Comparison of ENCODE assay signal across 15 mouse cellular contexts in genomic region chr13:18580718-18581550, GRCm38 (mm10).
DNase-seq lines count a peak whose midpoint lies in the region; ATAC-seq lines count a peak whose summit lies in the region.
"Had no signal": no experiment of that assay in that cellular context is flagged by ENCODE, and none has a peak within 500 bp of the region (broad histone marks: within the 10 kb centered on the region; RNA-seq: fewer than 3 reads in every experiment).

No protein-coding gene starts in this region.

- peaks cover 19% of the 10 kb centered on the region for H3K4me1 ChIP-seq in midbrain, embryonic 10.5 days
- H3K4me1 ChIP-seq: heart, embryonic 10.5 days; limb, embryonic 10.5 days had no signal

- peak; percentile 19 to 39 for DNase-seq in cerebellum, postnatal 10 days
- DNase-seq in cerebellum, postnatal 36 days = no peak
- peak; percentile 4 to 9 for DNase-seq in layer of hippocampus, postnatal 10 days (ENCODE audit: low spot score in 2 of 2)
- no peak for DNase-seq in layer of hippocampus, adult 9-10 months (ENCODE audit: low spot score)
- DNase-seq in midbrain, embryonic 10.5 days (ENCODE audit: low spot score) = peak; percentile 13
- DNase-seq in retina, postnatal 1 day = peak; percentile 22
- no peak for DNase-seq in thymus, adult 18-20 months
- DNase-seq: cerebellum, adult 9-11 months; layer of hippocampus, adult 9-11 months; lung, postnatal 4 days had no signal

- peaks cover 8% of the 10 kb centered on the region for H3K27me3 ChIP-seq in midbrain, embryonic 10.5 days (ENCODE audit: low read depth, poor library complexity, severe bottlenecking)

- no peak overlapping the region for H3K4me3 ChIP-seq in midbrain, embryonic 10.5 days
- H3K4me3 ChIP-seq: heart, embryonic 10.5 days; limb, embryonic 10.5 days had no signal

- WGBS in midbrain, embryonic 10.5 days = 52% methylated on average over 19 of the region's 19 CpGs

- peak overlapping the region; percentile 10 for H3K27ac ChIP-seq in midbrain, embryonic 10.5 days (replicated peaks)
- H3K27ac ChIP-seq: heart, embryonic 10.5 days; kidney, postnatal 0 days; limb, embryonic 10.5 days; liver, embryonic 14.5 days had no signal

- no peaks in the 10 kb centered on the region for H3K36me3 ChIP-seq in midbrain, embryonic 10.5 days
- H3K36me3 ChIP-seq: heart, embryonic 10.5 days; limb, embryonic 10.5 days had no signal

- ATAC-seq in megakaryocyte progenitor cell, adult 5-6 weeks (replicated peaks; ENCODE audit: poor library complexity) = no peak

- no peaks in the 10 kb centered on the region for H3K9me3 ChIP-seq in midbrain, embryonic 10.5 days (replicated peaks)
- H3K9me3 ChIP-seq: heart, embryonic 10.5 days; limb, embryonic 10.5 days had no signal

Comparison
In these comparisons a context has a peak if more than half of its experiments do, and no peak if none do; other contexts are left out.
1. DNase-seq: peak in cerebellum, postnatal 10 days (2 of 2), layer of hippocampus, postnatal 10 days (2 of 2), midbrain, embryonic 10.5 days (single experiment) and retina, postnatal 1 day (single experiment); none in cerebellum, postnatal 36 days (0 of 2), layer of hippocampus, adult 9-10 months (single experiment) and thymus, adult 18-20 months (0 of 2).